Mouse (Mus musculus) forebrain, postnatal 0 days (tissue): Measurements from ENCODE around the gene Rilp. TPM values are rescaled to one million over a fixed set of nuclear protein-coding genes. Genes with fewer than 3 reads are reported as not detected.

Experiments used
- ATAC-seq: fragments of 200-750 bp; cut with Nextera tagmentation; 2 replicates; pipeline ENCODE4 v1.8.0; 2017; ENCODE audit warnings: mild to moderate bottlenecking, moderate library complexity
- DNase-seq: peaks from one replicate; pipeline ENCODE4 v3.0.0-alpha.2; 2015
- H3K27ac ChIP-seq: fragments of 300-500 bp; sonication (generic); 2 replicates; pipeline ENCODE4 v1.5.1; 2014; ENCODE audit warnings: low read depth, mild to moderate bottlenecking, antibody characterized with exemption, low read length, moderate library complexity, mixed read lengths
- H3K27me3 ChIP-seq: fragments of 300-500 bp; sonication (generic); 2 replicates; pipeline ENCODE4 v1.6.1; 2014; ENCODE audit warnings: mild to moderate bottlenecking, low read length, mixed read lengths; ENCODE audit not compliant: insufficient read depth
- H3K36me3 ChIP-seq: fragments of 300-500 bp; sonication (generic); 2 replicates; pipeline ENCODE4 v1.6.1; 2014; ENCODE audit warnings: mild to moderate bottlenecking, moderate library complexity; ENCODE audit not compliant: insufficient read depth
- H3K4me1 ChIP-seq: fragments of 300-500 bp; sonication (generic); 2 replicates; pipeline ENCODE4 v1.6.1; 2014; ENCODE audit warnings: antibody characterized with exemption; ENCODE audit not compliant: insufficient read depth
- H3K4me2 ChIP-seq: fragments of 300-500 bp; sonication (generic); 2 replicates; pipeline ENCODE4 v1.6.1; 2014; ENCODE audit warnings: low read depth, mild to moderate bottlenecking, moderate library complexity
- H3K4me3 ChIP-seq: fragments of 300-500 bp; sonication (generic); 2 replicates; pipeline ENCODE4 v1.5.1; 2014; ENCODE audit warnings: low read depth, low read length, mixed read lengths
- H3K9ac ChIP-seq: fragments of 300-500 bp; sonication (generic); 2 replicates; pipeline ENCODE4 v1.6.1; 2014; ENCODE audit warnings: mild to moderate bottlenecking
- H3K9me3 ChIP-seq: fragments of 300-500 bp; sonication (generic); 2 replicates; pipeline ENCODE4 v1.6.1; 2016; ENCODE audit warnings: low read length
- CTCF ChIP-seq: sonication (generic); IDR thresholded peaks from 2 replicates; pipeline ENCODE4 v1.5.1; 2016; ENCODE audit warnings: antibody characterized with exemption, control low read depth, low read depth
- WGBS: fragments of 180-500 bp; shearing (Covaris S2); extraction: QIAGEN DNeasy Blood & Tissue Kit; methylation state at CpG from one replicate; pipeline ENCODE4 v1.1.7; 2014; 5-methylcytosine and 5-hydroxymethylcytosine counted together
- polyA plus RNA-seq: library from polyadenylated mRNA; unstranded; fragments of >200 nt; fragmentation: Nextera tagmentation; extraction: Ambion mirVana; gene quantifications from 2 replicates; pipeline ENCODE4 v1.2.1, GENCODE M21; 2015
- total RNA-seq: library from RNA; depleted of rRNA; stranded (reverse); fragments of >200 nt; gene quantifications from 2 replicates; pipeline ENCODE4 v1.2.3, GENCODE M21; 2014

Gene Rilp
- total and polyA plus RNA-seq, 2 experiments from 2014 or later, result 0.67 to 4.9 TPM

- peaks cover 8% of the 10 kb centered on the region; the same call in 1 of the 2 replicates for H3K4me1 ChIP-seq
- no peaks in the 10 kb centered on the region for H3K36me3 ChIP-seq
- no peak overlapping the region for H3K4me3 ChIP-seq
- H3K9me3 ChIP-seq, result no peaks in the 10 kb centered on the region
- no peak for TF ChIP-seq CTCF
- WGBS, result 53% methylated on average over 4 of the region's 4 CpGs
- ATAC-seq (no peak), DNase-seq (no peak)
- no peaks in the 10 kb centered on the region for H3K27me3 ChIP-seq
- no peak overlapping the region for H3K9ac ChIP-seq
- H3K4me2 ChIP-seq, result no peak overlapping the region
- 0 out of 2 replicates have a peak overlapping the region, but pooled peaks have one; percentile 97 for H3K27ac ChIP-seq
Measured at GRCm38 (mm10) chr11:75529771-75530170, 19.9 kb downstream of the Rilp start.

DNA sequence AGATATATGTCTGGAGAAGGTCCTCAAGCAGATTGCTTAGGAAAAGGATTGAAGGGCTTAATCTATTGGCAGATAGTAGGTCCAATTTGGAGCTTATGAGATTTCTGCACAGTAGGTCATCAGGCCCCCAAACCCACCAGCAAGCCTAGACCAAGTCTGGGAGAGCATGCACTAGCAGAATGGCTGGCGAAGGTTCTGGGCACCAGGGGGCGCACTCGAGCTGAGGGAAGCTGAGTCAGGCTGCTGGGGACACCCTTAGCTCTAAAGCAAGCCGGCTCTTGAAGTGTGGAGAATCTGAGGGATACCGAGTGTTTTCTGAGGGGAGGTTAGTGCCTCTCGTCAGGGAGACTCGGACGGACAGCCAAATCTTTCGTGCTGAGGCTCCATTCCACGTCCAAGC lies 20.4 kb downstream of the Rilp start:
- H3K4me2 ChIP-seq, result peak overlapping the region; percentile 99
- peak overlapping the region; percentile 98 for H3K9ac ChIP-seq
- H3K9me3 ChIP-seq, result no peaks in the 10 kb centered on the region
- 0% methylated on average over 10 of the region's 10 CpGs for WGBS
- no peaks in the 10 kb centered on the region for H3K27me3 ChIP-seq
- peak overlapping the region; percentile 60 for H3K4me3 ChIP-seq
- no peaks in the 10 kb centered on the region for H3K36me3 ChIP-seq
- ATAC-seq (peak; percentile 28), DNase-seq (peak; percentile 96)
- TF ChIP-seq CTCF, result peak; percentile 98
- H3K27ac ChIP-seq, result peak overlapping the region; percentile 97
- peaks cover 11% of the 10 kb centered on the region; the same call in 1 of the 2 replicates for H3K4me1 ChIP-seq

DNA sequence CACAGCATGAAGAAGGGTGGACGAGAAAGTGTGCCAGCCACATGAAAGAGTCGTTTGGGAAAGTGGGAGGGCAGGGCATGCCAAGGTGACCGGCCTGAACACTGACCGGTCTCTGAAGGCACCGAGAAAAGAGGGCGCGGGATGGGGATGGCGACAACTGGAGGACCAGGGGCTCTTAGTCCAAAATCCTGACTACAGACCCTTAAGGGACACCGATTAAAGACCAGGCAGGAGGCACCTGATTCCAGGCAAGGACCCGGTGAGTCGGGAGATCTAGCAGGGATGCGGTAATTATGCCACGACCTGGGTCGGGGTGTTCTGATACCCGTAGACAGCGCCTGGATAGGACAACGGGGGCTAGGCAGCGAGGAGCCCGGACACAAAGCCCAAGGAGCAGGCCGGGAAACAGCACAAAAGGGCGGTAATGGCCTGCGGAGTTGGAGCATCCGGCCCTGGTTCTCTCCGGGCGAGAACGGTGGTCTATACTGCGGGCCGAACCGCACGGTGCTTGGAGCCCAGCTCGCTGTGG lies 21.0 kb downstream of the Rilp start:
- Histone ChIP-seq H3K4me2 (peak overlapping the region; percentile 99), H3K4me1 (peaks cover 11% of the 10 kb centered on the region; the same call in 1 of the 2 replicates), H3K36me3 (no peaks in the 10 kb centered on the region), H3K27ac (peak overlapping the region; percentile 97), H3K9me3 (no peaks in the 10 kb centered on the region), H3K27me3 (no peaks in the 10 kb centered on the region), H3K9ac (peak overlapping the region; percentile 98), H3K4me3 (peak overlapping the region; percentile 60)
- WGBS, result 1% methylated on average over 31 of the region's 31 CpGs
- no peak for TF ChIP-seq CTCF
- DNase-seq, result peak; percentile 66
- peak; percentile 6 for ATAC-seq

DNA sequence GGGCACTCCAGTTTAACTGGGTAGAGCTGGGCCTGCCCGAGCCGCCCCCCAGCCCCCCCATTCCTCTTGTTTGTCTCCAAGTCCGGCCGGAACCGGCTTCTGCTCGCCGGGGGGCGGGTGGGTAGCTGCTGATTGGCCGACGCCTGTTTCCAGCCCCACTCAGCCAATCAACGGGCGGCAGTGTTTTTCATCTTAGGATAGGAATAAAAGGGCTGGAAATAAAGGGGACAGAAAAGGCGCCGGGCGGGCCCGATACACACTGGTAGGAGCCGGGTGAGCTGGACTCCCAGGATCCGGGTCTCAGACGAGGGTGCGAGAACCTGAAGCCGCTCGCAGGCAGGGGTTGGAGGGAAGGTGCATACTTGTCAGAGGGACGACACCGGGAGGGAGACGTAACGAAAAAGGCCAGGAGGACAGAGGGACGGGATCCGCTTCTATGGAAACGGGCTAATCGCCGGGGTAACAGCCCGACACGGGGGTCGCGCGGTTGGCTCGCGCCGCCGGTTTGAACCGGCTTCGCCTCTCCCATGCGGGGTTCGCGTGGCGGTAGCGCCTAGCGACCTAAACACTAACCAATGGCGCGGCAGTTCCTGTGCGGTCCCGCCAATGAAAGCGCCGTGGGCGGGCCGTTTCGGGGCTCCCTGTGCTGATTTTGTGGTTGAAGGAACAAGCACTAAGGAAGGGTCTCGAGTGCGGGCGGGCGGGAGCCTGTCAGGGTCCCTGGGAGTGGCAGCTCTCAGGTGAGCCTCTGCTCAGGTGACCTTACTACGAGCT lies 21.8 kb downstream of the Rilp start, which contains the start of gene Slc43a2:
TSS of gene Slc43a2 (plus strand) at position 226 of the 774 bp plus-strand sequence.
- Histone ChIP-seq H3K4me2 (peak within 1 kb of the TSS; percentile 99), H3K36me3 (no peaks in the 10 kb centered on the region), H3K27me3 (no peaks in the 10 kb centered on the region), H3K9ac (peak within 1 kb of the TSS; percentile 98), H3K9me3 (no peaks in the 10 kb centered on the region), H3K4me3 (peak within 1 kb of the TSS; percentile 60), H3K27ac (peak within 1 kb of the TSS; percentile 97), H3K4me1 (peaks cover 11% of the 10 kb centered on the region; the same call in 1 of the 2 replicates)
- no peak for TF ChIP-seq CTCF
- DNase-seq (peak; percentile 99), ATAC-seq (peak; percentile 95)
- under 1% methylated on average over 62 of the region's 62 CpGs for WGBS

DNA sequence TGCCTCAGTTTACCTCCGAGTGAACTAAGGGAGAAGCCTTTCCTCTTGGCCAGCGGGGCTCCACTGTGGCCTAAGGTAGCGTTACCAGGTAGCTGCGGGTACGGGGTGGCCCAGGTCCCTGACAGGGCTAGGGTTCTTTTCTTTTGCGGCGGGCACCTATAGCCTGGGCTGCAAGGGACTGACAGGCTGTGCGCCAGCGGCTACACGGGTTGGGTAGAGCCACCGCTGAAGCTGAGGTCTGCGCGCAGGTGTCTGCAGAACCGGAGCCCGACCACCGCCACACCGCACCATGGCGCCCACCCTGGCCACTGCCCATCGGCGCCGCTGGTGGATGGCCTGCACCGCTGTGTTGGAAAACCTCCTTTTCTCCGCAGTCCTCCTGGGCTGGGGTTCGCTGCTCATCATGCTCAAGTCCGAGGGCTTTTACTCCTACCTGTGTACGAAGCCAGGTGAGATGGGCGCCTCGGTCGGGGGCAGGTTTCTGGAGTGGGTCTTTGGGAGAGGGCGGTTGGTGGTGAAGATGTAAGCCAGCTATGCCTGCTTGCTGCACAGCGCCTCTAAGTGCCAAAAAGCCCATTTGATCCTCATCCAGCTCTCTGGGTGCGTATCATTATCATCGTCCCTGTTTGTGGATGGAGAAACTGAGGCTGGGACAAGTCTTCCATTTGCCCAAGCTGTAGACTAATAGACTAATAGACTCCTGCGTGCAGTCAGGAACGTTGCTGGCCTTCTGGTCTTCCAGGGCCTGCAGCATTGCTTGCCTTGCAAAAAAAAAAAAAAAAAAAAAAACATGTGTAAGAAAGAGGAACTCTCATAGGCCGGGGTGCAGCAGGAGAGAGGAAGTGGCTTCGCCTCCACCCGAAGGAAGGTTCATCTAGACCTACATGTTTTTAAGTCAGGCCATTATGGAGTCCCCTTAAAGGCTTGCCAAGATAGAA lies 22.7 kb downstream of the Rilp start:
- 10% methylated on average over 38 of the region's 38 CpGs for WGBS
- DNase-seq (peak; percentile 64), ATAC-seq (no peak)
- Histone ChIP-seq H3K4me1 (peaks cover 11% of the 10 kb centered on the region; the same call in 1 of the 2 replicates), H3K4me3 (peak overlapping the region; percentile 60), H3K4me2 (peak overlapping the region; percentile 99), H3K9me3 (no peaks in the 10 kb centered on the region), H3K27ac (peak overlapping the region; percentile 97), H3K9ac (peak overlapping the region; percentile 98), H3K36me3 (no peaks in the 10 kb centered on the region), H3K27me3 (no peaks in the 10 kb centered on the region)
- TF ChIP-seq CTCF, result peak; percentile 13; the same call in 1 of the 2 replicates

GRCm38 (mm10) chr11:75533314-75534015 lies 23.6 kb downstream of the Rilp start:
- H3K4me2 ChIP-seq, result peak overlapping the region; percentile 99
- DNase-seq, result no peak
- H3K4me3 ChIP-seq, result peak overlapping the region; percentile 60
- no peaks in the 10 kb centered on the region for H3K9me3 ChIP-seq
- peak overlapping the region; percentile 97; the same call in 1 of the 2 replicates for H3K27ac ChIP-seq
- no peaks in the 10 kb centered on the region for H3K27me3 ChIP-seq
- H3K9ac ChIP-seq, result peak overlapping the region; percentile 98
- 79% methylated on average over 6 of the region's 6 CpGs for WGBS
- peaks cover 11% of the 10 kb centered on the region for H3K4me1 ChIP-seq
- no peak for TF ChIP-seq CTCF
- no peak for ATAC-seq
- no peaks in the 10 kb centered on the region for H3K36me3 ChIP-seq
